Mouse (Mus musculus) forebrain, embryonic 14.5 days (tissue): ENCODE results near the gene Myh14. TPM values are rescaled to one million over a fixed set of nuclear protein-coding genes. Genes with fewer than 3 reads are reported as not detected.

Experiments used
- ATAC-seq: fragments of 200-750 bp; cut with Nextera tagmentation; 2 replicates; pipeline ENCODE4 v1.8.0; 2017; ENCODE audit warnings: mild to moderate bottlenecking, moderate library complexity
- DNase-seq: peaks from one replicate; pipeline ENCODE4 v3.0.0-alpha.2; 2015; ENCODE audit warnings: low spot score
- H3K27ac ChIP-seq: fragments of 300-500 bp; sonication (generic); 2 replicates; pipeline ENCODE4 v1.5.1; 2014; ENCODE audit warnings: low read depth, mild to moderate bottlenecking, control low read depth, low read length, moderate library complexity
- H3K27me3 ChIP-seq: fragments of 300-500 bp; sonication (generic); replicated peaks from 2 replicates; pipeline ENCODE4 v1.6.1; 2014; ENCODE audit warnings: low read length, control low read depth, mixed read lengths; ENCODE audit not compliant: control insufficient read depth, insufficient read depth
- H3K36me3 ChIP-seq: fragments of 300-500 bp; sonication (generic); 2 replicates; pipeline ENCODE4 v1.6.1; 2014; ENCODE audit warnings: low read length, control low read depth; ENCODE audit not compliant: control insufficient read depth, insufficient read depth
- H3K4me1 ChIP-seq: fragments of 300-500 bp; sonication (generic); 2 replicates; pipeline ENCODE4 v1.6.1; 2014; ENCODE audit warnings: antibody characterized with exemption, low read length, control low read depth; ENCODE audit not compliant: control insufficient read depth, insufficient read depth
- H3K4me2 ChIP-seq: fragments of 300-500 bp; sonication (generic); 2 replicates; pipeline ENCODE4 v1.6.1; 2014; ENCODE audit warnings: mild to moderate bottlenecking, control low read depth, low read length
- H3K4me3 ChIP-seq: fragments of 300-500 bp; sonication (generic); 2 replicates; pipeline ENCODE4 v1.5.1; 2014; ENCODE audit warnings: low read depth, low read length, control low read depth
- H3K9ac ChIP-seq: fragments of 300-500 bp; sonication (generic); 2 replicates; pipeline ENCODE4 v1.6.1; 2014; ENCODE audit warnings: mild to moderate bottlenecking, low read length, control low read depth, moderate library complexity
- H3K9me3 ChIP-seq: fragments of 300-500 bp; sonication (generic); replicated peaks from 2 replicates; pipeline ENCODE4 v1.6.1; 2016; ENCODE audit warnings: low read length, control low read depth, mixed read lengths; ENCODE audit not compliant: control insufficient read depth
- WGBS: fragments of 180-500 bp; shearing (Covaris S2); extraction: QIAGEN DNeasy Blood & Tissue Kit; methylation state at CpG from one replicate; pipeline ENCODE4 v1.1.7; 2014; 5-methylcytosine and 5-hydroxymethylcytosine counted together
- polyA plus RNA-seq: library from polyadenylated mRNA; unstranded; fragments of >200 nt; fragmentation: Nextera tagmentation; extraction: Ambion mirVana; gene quantifications from 2 replicates; pipeline ENCODE4 v1.2.1, GENCODE M21; 2014

The Myh14 gene
- polyA plus RNA-seq, 1 experiment from 2014 or later = 1.1 TPM

- H3K9me3 ChIP-seq = no peaks in the 10 kb centered on the region
- no peak for ATAC-seq
- WGBS = 81% methylated on average over 8 of the region's 8 CpGs
- H3K27ac ChIP-seq = no peak overlapping the region
- no peak overlapping the region for H3K9ac ChIP-seq
- no peak overlapping the region for H3K4me2 ChIP-seq
- no peak overlapping the region for H3K4me3 ChIP-seq
- no peaks in the 10 kb centered on the region for H3K36me3 ChIP-seq
- no peak for DNase-seq
- H3K4me1 ChIP-seq = peaks cover 4% of the 10 kb centered on the region; the same call in 1 of the 2 replicates
- H3K27me3 ChIP-seq = peaks cover 10% of the 10 kb centered on the region
These were observed 21.5 kb downstream of the Myh14 start for GRCm38 (mm10) chr7:44649094-44649610.

DNA sequence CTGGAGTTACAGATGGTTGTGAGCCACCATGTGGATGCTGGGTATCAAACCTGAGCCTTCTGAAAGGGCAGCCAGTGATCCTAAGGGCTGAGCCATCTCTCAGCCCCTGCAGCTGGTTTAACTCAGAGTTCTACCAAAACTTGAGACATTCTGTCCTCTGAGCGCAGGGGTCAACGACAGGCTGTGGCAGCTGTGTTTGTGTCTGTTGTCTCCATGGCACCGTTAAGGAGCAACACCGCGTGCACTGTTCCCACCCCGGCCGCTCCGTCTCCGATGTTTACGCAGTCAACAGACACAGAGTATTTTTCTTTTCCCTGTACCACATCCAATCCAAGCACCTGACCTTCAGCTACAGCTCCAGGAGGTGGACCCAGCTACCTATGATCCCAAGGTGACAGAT is 22.9 kb downstream of the Myh14 start:
- Histone ChIP-seq H3K4me3 (no peak overlapping the region), H3K4me2 (no peak overlapping the region), H3K36me3 (no peaks in the 10 kb centered on the region), H3K27ac (no peak overlapping the region), H3K27me3 (peaks cover 10% of the 10 kb centered on the region), H3K4me1 (peaks cover 4% of the 10 kb centered on the region; the same call in 1 of the 2 replicates), H3K9ac (no peak overlapping the region), H3K9me3 (no peaks in the 10 kb centered on the region)
- DNase-seq = no peak
- 79% methylated on average over 10 of the region's 10 CpGs for WGBS
- no peak for ATAC-seq

- no peak for ATAC-seq
- no peak overlapping the region for H3K9ac ChIP-seq
These were observed 23.5 kb downstream of the Myh14 start for GRCm38 (mm10) chr7:44647042-44647724.

DNA sequence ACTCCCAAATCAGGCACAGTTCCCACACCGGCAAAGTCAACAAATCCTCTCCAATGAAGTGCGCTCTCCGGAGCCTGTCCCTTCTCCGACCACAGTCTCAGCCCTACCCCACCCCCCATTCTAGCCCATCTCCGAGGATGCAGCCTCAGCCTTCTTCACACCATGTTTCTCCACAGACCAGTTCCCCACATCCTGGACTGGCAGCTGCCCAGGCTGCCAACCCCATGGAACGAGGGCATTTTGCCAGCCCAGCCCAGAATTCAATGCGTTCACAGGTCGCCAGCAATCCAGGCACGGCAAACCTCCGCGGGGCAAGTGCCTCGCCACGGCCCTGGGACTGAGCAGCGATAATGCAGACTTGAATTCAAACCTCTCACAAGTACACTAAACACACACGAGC is 24.7 kb downstream of the Myh14 start:
- Histone ChIP-seq H3K9ac (no peak overlapping the region), H3K9me3 (no peaks in the 10 kb centered on the region), H3K27me3 (peaks cover 14% of the 10 kb centered on the region), H3K27ac (no peak overlapping the region), H3K4me2 (peak overlapping the region; percentile 21; the same call in 1 of the 2 replicates), H3K4me3 (no peak overlapping the region), H3K36me3 (no peaks in the 10 kb centered on the region), H3K4me1 (peaks cover 4% of the 10 kb centered on the region; the same call in 1 of the 2 replicates)
- ATAC-seq (0 out of 2 replicates have a peak, but pooled peaks have one; percentile 26), DNase-seq (peak; percentile 72)
- WGBS = 12% methylated on average over 15 of the region's 15 CpGs

More at GRCm38 (mm10) chr7:44647042-44647724, 23.5 kb downstream of the Myh14 start:
- peaks cover 4% of the 10 kb centered on the region; the same call in 1 of the 2 replicates for H3K4me1 ChIP-seq
- H3K9me3 ChIP-seq = no peaks in the 10 kb centered on the region
- H3K4me2 ChIP-seq = no peak overlapping the region
- no peak overlapping the region for H3K4me3 ChIP-seq
- WGBS = 51% methylated on average over 7 of the region's 7 CpGs
- H3K36me3 ChIP-seq = no peaks in the 10 kb centered on the region
- H3K27me3 ChIP-seq = peaks cover 10% of the 10 kb centered on the region
- peak; percentile 84 for DNase-seq
- no peak overlapping the region for H3K27ac ChIP-seq

DNA sequence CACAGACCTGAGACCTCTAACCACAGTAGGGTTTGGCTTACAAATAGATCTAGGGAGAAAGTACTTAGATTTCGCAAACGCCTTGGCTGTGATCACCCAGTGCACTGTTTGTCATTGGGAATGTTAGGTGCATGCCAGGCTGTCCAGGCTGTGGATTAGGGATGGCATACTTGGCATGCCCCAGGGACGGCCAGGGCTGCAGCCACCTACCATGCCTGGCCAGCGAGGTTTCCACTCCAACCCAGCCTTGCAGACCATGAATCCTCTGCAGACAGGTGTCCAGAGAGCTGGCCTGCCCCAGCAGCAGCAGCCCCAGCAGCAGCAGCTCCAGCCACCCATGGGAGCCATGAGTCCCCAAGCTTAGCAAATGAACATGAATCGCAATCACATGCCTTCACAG is 25.4 kb downstream of the Myh14 start:
- 75% methylated on average over 5 of the region's 5 CpGs for WGBS
- Histone ChIP-seq H3K36me3 (no peaks in the 10 kb centered on the region), H3K27me3 (peaks cover 18% of the 10 kb centered on the region), H3K4me1 (peaks cover 4% of the 10 kb centered on the region; the same call in 1 of the 2 replicates), H3K27ac (no peak overlapping the region), H3K9me3 (no peaks in the 10 kb centered on the region), H3K4me3 (no peak overlapping the region), H3K9ac (no peak overlapping the region), H3K4me2 (no peak overlapping the region)
- DNase-seq (no peak), ATAC-seq (no peak)

GRCm38 (mm10) chr7:44641887-44642286 is 28.8 kb downstream of the Myh14 start:
- Histone ChIP-seq H3K9me3 (no peaks in the 10 kb centered on the region), H3K4me2 (no peak overlapping the region), H3K9ac (no peak overlapping the region), H3K4me1 (peaks cover 4% of the 10 kb centered on the region; the same call in 1 of the 2 replicates), H3K27ac (no peak overlapping the region), H3K36me3 (no peaks in the 10 kb centered on the region), H3K27me3 (peaks cover 34% of the 10 kb centered on the region), H3K4me3 (no peak overlapping the region)
- no peak for DNase-seq
- 34% methylated on average over 8 of the region's 8 CpGs for WGBS
- no peak for ATAC-seq

GRCm38 (mm10) chr7:44640843-44641605 is 29.6 kb downstream of the Myh14 start:
- Histone ChIP-seq H3K36me3 (no peaks in the 10 kb centered on the region), H3K9ac (no peak overlapping the region), H3K27ac (no peak overlapping the region), H3K4me2 (no peak overlapping the region), H3K4me1 (peaks cover 2% of the 10 kb centered on the region; the same call in 1 of the 2 replicates), H3K4me3 (no peak overlapping the region), H3K9me3 (no peaks in the 10 kb centered on the region), H3K27me3 (peaks cover 34% of the 10 kb centered on the region)
- no peak for ATAC-seq
- WGBS = 20% methylated on average over 25 of the region's 25 CpGs
- DNase-seq = no peak

- H3K4me1 ChIP-seq = no peaks in the 10 kb centered on the region
- no peaks in the 10 kb centered on the region for H3K9me3 ChIP-seq
- no peak for ATAC-seq
- H3K9ac ChIP-seq = no peak overlapping the region
- WGBS = 3% methylated on average over 16 of the region's 16 CpGs
- H3K27ac ChIP-seq = no peak overlapping the region
- H3K27me3 ChIP-seq = peaks cover 23% of the 10 kb centered on the region
- peak overlapping the region; percentile 6; the same call in 1 of the 2 replicates for H3K4me2 ChIP-seq
- no peak for DNase-seq
- no peaks in the 10 kb centered on the region for H3K36me3 ChIP-seq
- no peak overlapping the region for H3K4me3 ChIP-seq
These were observed 32.0 kb downstream of the Myh14 start for GRCm38 (mm10) chr7:44638663-44639062.
